Mouse (Mus musculus): ENCODE data around the gene Dph6. TPM values are rescaled to one million over a fixed set of nuclear protein-coding genes. Genes with fewer than 3 reads are reported as not detected.

Gene Dph6
- polyA plus RNA-seq, 1 experiment from 2014 or later = 17.2 TPM

DNA sequence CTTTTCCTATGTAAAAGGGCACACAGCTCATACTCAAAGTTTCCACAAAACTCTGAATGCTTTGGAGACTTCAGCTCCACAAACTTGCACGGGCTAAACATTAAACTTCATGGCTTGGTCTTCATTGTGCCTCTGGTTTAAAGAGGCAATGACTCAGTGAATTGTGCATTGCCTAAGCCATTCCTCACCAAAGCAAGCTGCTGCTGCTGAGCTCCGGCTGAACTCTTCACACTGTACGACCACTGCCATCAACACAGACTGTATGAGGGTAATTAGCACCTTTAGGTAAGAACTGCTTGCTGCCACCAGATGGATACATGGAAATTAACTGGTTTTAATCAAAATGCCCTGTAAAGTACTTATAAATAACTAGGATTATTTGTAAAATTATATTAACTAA is 134.9 kb downstream of the Dph6 start:
- Histone ChIP-seq H3K9ac (ENCODE audit: low read depth, low read length) (no peak overlapping the region), H3K36me3 (ENCODE audit: control insufficient read depth, insufficient read depth, low read length) (no peaks in the 10 kb centered on the region), H3K4me2 (no peak overlapping the region), H3K9me3 (replicated peaks; ENCODE audit: control insufficient read depth, low read length) (no peaks in the 10 kb centered on the region), H3K27ac (ENCODE audit: low read depth, low read length) (no peak overlapping the region), H3K4me1 (ENCODE audit: control insufficient read depth, insufficient read depth, low read length) (no peaks in the 10 kb centered on the region), H3K4me3 (ENCODE audit: low read depth, low read length) (no peak overlapping the region), H3K27me3 (ENCODE audit: control insufficient read depth, insufficient read depth, low read length) (no peaks in the 10 kb centered on the region)
- WGBS (ENCODE audit: insufficient replicate concordance) = 79% methylated on average over 3 of the region's 3 CpGs
- ATAC-seq (replicated peaks; ENCODE audit: insufficient number of reproducible peaks, low FRiP score, low TSS enrichment) = no peak

DNA sequence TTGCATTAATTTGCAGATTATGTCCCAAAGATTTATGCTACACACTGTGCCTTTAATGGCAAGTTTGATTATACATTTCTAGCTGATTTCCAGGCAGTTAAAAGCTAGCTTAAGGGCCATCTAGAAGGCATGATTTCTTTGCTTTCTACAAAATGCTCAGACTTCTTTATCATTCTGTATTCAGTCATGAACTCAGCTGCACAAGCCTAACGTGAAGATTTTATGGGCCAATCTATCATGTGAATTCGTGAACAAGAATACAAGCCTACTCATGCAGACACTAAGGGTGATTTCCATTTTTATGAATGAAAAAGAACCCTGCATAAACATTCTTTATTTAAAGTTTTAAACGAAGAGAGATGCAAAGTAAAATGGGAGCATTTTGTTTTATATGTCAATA is 162.4 kb downstream of the Dph6 start:
- H3K4me1 ChIP-seq (ENCODE audit: control insufficient read depth, insufficient read depth, low read length) = no peaks in the 10 kb centered on the region
- no peak overlapping the region for H3K27ac ChIP-seq (ENCODE audit: low read depth, low read length)
- H3K27me3 ChIP-seq (ENCODE audit: control insufficient read depth, insufficient read depth, low read length) = no peaks in the 10 kb centered on the region
- no peak for ATAC-seq (replicated peaks; ENCODE audit: insufficient number of reproducible peaks, low FRiP score, low TSS enrichment)
- no peak overlapping the region for H3K4me2 ChIP-seq
- no peak overlapping the region for H3K9ac ChIP-seq (ENCODE audit: low read depth, low read length)
- no peaks in the 10 kb centered on the region for H3K9me3 ChIP-seq (replicated peaks; ENCODE audit: control insufficient read depth, low read length)
- H3K36me3 ChIP-seq (ENCODE audit: control insufficient read depth, insufficient read depth, low read length) = no peaks in the 10 kb centered on the region
- H3K4me3 ChIP-seq (ENCODE audit: low read depth, low read length) = no peak overlapping the region
- whole genome bisulfite sequencing (ENCODE audit: insufficient replicate concordance) = 56% methylated on average over 3 of the region's 3 CpGs

DNA sequence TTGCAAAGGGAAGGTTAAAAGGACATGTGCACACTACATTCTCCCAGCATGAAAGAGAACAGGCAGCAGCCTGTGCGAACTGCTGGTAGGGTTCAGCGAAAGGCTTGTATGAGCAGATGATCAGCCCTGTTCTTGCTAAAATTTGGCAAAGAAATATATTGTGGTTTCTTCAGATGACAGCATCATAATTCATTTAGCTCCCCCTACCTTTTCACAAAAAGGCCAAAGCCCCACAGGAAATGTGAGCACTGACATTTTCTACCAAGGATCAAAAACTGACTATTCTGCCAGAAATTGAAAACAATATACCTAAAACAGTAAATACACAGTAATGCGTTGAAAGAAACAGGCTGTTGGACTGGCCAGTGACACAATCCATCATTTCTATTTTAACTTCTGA is 162.9 kb downstream of the Dph6 start:
- no peak overlapping the region for H3K27ac ChIP-seq (ENCODE audit: low read depth, low read length)
- H3K4me3 ChIP-seq (ENCODE audit: low read depth, low read length) = no peak overlapping the region
- H3K9ac ChIP-seq (ENCODE audit: low read depth, low read length) = no peak overlapping the region
- H3K4me1 ChIP-seq (ENCODE audit: control insufficient read depth, insufficient read depth, low read length) = no peaks in the 10 kb centered on the region
- ATAC-seq (replicated peaks; ENCODE audit: insufficient number of reproducible peaks, low FRiP score, low TSS enrichment) = no peak
- 76% methylated on average over 3 of the region's 3 CpGs for WGBS (ENCODE audit: insufficient replicate concordance)
- no peak overlapping the region for H3K4me2 ChIP-seq
- H3K27me3 ChIP-seq (ENCODE audit: control insufficient read depth, insufficient read depth, low read length) = no peaks in the 10 kb centered on the region
- no peaks in the 10 kb centered on the region for H3K9me3 ChIP-seq (replicated peaks; ENCODE audit: control insufficient read depth, low read length)
- no peaks in the 10 kb centered on the region for H3K36me3 ChIP-seq (ENCODE audit: control insufficient read depth, insufficient read depth, low read length)

DNA sequence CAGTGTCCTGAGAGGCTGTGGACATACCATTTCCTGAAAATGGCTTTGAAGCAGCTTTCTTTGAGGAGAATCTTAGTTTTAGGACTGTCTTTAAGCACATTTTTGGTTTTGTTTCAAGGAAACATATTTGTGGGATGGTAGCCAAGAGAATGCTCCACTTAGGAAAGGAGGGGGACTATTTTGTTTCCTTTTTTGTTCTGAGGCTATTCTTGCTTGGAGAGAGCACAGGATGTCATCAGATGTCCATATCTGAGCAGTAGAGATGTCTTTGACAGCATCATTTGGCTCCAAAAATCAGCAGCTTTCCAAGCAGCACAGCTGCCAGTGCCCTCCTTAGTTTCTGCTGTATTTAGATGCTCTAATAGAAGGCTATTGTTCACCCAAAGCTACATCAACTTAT is 167.8 kb downstream of the Dph6 start:
- no peaks in the 10 kb centered on the region for H3K4me1 ChIP-seq (ENCODE audit: control insufficient read depth, insufficient read depth, low read length)
- H3K27me3 ChIP-seq (ENCODE audit: control insufficient read depth, insufficient read depth, low read length) = no peaks in the 10 kb centered on the region
- no peaks in the 10 kb centered on the region for H3K9me3 ChIP-seq (replicated peaks; ENCODE audit: control insufficient read depth, low read length)
- H3K9ac ChIP-seq (ENCODE audit: low read depth, low read length) = no peak overlapping the region
- no peaks in the 10 kb centered on the region for H3K36me3 ChIP-seq (ENCODE audit: control insufficient read depth, insufficient read depth, low read length)
- H3K27ac ChIP-seq (ENCODE audit: low read depth, low read length) = no peak overlapping the region
- no peak overlapping the region for H3K4me3 ChIP-seq (ENCODE audit: low read depth, low read length)
- ATAC-seq (replicated peaks; ENCODE audit: insufficient number of reproducible peaks, low FRiP score, low TSS enrichment) = no peak
- H3K4me2 ChIP-seq = no peak overlapping the region
